Mouse (Mus musculus) cortical plate, adult 2 months (tissue): ENCODE results near the gene Vps41.

Experiments used
- CTCF ChIP-seq: fragments of 200-500 bp; IDR thresholded peaks from 2 replicates; pipeline ENCODE4 v1.5.1; 2011; ENCODE audit warnings: mild to moderate bottlenecking, control low read depth, low read length; ENCODE audit not compliant: insufficient read depth; ENCODE audit errors: extremely low read depth
- POLR2A ChIP-seq: fragments of 200-500 bp; IDR thresholded peaks from 2 replicates; pipeline ENCODE4 v1.6.1; 2011; ENCODE audit warnings: mild to moderate bottlenecking, low read length, control low read depth; ENCODE audit not compliant: insufficient read depth; ENCODE audit errors: extremely low read depth

DNA sequence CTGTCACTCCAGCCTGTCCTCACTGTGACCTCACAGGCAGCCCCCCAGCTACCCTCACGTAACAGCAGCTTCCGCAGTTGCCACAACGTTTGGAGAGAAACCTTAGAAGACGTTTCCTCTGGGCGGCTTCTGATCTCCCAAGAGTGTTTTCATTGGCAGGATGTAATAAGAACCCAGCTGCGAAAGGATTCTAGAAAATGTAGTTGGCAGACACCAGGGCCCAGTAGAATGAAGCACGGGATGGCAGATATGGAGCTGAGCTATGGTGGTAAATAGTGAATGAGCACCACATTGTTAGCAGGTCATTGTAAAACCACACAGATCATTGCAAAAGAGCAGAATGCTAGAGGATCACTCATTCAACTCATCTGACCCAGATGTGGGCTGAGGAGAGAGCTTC lies 158.2 kb downstream of the Vps41 start:
- TF ChIP-seq CTCF (no peak), POLR2A (no peak)
